Mouse (Mus musculus) embryo, embryonic 10 days (tissue): Measurements from ENCODE around the gene Pheta2.
"Not testable (repeated sequence)": the region's sequence is repeated elsewhere in the genome, so short reads cannot be mapped to it uniquely, and the experiment has no call there.

ENCODE experiments used
- DNase-seq: peaks from one replicate; pipeline ENCODE4 v3.0.0-alpha.2; 2015; ENCODE audit warnings: low spot score

The Pheta2 gene

GRCm38 (mm10) chr15:82372446-82372845 is 33.7 kb downstream of the Pheta2 start:
- no peak for DNase-seq

- DNase-seq: no peak
Observed at GRCm38 (mm10) chr15:82372991-82373390, 34.2 kb downstream of the Pheta2 start.

DNA sequence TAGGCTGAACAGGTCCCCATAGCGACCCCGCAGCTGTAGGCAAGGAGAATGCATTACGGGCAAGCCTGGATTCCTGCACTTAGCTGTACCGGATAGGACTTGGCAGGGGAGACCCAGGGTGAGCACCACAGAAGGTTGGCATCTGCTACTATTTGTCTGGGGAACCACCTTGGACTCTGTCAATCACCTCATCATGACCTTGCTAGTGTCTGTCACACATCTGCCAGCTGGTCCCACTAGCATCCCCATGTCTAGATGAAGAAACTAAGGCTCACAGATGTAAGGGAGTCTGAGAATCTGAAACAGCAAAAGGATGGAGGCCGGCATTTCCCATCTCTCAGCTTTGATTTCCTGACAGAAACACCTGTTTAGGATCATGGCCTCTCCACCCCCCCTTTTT is 35.7 kb downstream of the Pheta2 start:
- no peak for DNase-seq

GRCm38 (mm10) chr15:82375855-82376254 is 37.1 kb downstream of the Pheta2 start:
- DNase-seq: no peak

- DNase-seq: no peak
Observed at GRCm38 (mm10) chr15:82376393-82377138, 37.8 kb downstream of the Pheta2 start.

DNA sequence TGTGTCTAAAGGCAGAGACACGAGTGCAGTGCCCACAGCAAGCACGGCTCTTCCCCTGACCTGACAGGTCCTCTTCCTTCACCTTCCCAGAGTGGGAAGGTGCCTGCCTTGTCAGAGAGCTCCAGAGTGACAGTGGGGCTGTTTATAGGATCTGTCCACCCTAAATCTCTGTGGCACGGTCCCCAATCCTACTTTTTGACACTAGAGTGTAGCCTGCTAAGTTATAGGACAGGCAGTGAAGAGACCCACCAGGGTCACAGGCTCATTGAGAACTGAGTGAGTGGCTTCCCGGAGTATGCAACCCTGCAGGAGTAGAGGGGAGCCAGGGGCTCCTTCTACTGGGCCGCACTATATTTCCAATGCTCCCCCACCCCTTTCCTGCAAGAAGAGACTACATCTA is 39.0 kb downstream of the Pheta2 start:
- DNase-seq: no peak

GRCm38 (mm10) chr15:82378261-82379180 is 39.8 kb downstream of the Pheta2 start:
- no peak for DNase-seq

GRCm38 (mm10) chr15:82379511-82379870 is 40.7 kb downstream of the Pheta2 start:
- no peak for DNase-seq

DNA sequence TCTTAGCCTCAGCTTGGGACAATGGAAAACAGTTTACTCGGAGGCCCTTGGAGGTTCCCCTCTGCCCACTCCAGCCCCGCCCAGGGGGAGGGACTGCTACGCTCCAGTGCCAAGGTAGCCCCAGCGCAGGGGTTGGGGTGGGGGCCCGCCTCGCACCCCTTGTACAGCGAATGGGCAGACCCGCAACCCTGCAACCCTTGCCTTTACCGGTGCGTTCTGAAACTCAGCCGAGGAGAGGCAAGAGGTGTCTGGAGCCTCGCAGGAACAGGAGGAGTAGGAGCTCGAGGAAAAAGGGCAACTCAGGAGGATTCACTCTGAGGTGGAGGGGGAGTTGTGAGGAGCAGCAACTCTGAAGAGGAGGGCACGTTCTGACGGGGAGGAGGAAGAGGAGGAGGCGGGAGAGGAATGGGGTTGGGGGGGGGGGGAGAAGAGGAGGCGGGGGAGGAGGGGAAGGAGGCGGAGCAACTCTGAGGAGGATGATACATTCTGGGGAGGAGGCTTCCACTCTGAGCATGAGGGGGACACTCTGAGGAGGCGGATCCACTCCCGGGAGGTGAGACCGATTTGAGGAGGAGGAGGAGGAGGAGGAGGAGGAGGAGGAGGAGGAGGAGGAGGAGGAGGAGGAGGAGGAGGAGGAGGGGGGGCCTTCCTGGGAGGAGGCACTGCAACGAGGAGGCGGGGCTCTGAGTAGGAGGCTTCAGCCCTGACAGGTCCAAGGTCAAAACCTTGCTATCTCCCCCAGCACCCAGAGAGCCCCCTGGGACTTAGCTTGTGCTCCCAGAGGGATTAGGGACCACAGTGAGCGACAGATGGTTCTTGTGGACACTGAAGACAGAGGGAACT is 41.4 kb downstream of the Pheta2 start, which contains the start of gene Cyp2d22:
Gene Cyp2d22, minus strand, starts transcription at position 390 of the 843 bp plus-strand sequence.
- DNase-seq: peak; percentile 60

GRCm38 (mm10) chr15:82380714-82381062 is 41.9 kb downstream of the Pheta2 start:
- peak; percentile 25 for DNase-seq

GRCm38 (mm10) chr15:82382441-82382840 is 43.7 kb downstream of the Pheta2 start:
- no peak for DNase-seq

DNA sequence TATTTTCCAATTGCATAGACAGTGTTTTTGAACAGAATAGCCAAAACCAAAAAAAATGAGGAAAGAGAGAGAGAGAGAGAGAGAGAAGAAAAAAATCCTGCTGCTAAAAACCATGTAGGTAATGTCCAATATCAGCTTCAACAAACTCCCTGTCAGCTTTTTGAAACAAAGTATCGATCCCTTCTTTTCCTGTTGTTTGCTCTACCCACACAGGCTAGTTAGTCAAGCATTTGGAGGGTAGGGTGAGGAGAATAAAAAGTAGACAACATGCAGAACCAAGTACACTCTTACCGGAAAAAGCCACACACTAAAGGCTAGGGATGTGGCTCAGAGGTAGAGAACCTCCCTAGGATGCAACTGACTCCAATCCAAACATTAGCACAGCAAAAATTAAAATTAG is 47.0 kb downstream of the Pheta2 start:
- no peak for DNase-seq

GRCm38 (mm10) chr15:82389916-82390315 is 51.2 kb downstream of the Pheta2 start:
- not testable (repeated sequence) for DNase-seq

DNA sequence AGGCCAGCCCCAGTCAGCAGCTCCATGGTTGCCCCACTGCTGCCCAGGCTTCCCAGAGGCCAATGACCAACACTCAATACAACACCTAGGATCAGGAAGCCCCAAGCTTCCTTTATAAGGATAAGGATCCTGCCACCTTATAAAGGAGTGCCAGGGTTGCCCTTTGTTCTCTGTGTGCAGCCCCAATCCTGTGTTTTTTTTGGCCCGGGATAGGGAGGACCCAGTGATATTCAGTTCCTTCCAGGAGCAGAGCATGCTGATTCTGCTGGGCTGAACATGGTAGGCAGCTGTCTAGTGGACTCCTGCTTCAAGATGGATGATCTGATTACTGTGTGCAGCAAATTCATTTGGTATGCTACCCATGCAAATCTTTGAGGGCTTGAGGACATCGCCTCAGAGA is 55.2 kb downstream of the Pheta2 start, which contains the start of gene Cyp2d11:
Gene Cyp2d11, minus strand, starts transcription at position 101 of the 400 bp plus-strand sequence.
- not testable (repeated sequence) for DNase-seq
